Mouse (Mus musculus) G1E (cell line): ENCODE data around the gene Rundc1. TPM values are rescaled to one million over a fixed set of nuclear protein-coding genes. Genes with fewer than 3 reads are reported as not detected.
"Not testable (repeated sequence)": the region's sequence is repeated elsewhere in the genome, so short reads cannot be mapped to it uniquely, and the experiment has no call there.

ENCODE experiments used
- ATAC-seq: 2 replicates; pipeline ENCODE4 v1.8.0; 2016; ENCODE audit warnings: mild to moderate bottlenecking; ENCODE audit not compliant: insufficient number of reproducible peaks, poor library complexity, low FRiP score, severe bottlenecking; ENCODE audit errors: extremely low read depth
- DNase-seq: peaks from one replicate; pipeline ENCODE4 v3.0.0; 2012; ENCODE audit warnings: low spot score
- H3K27me3 ChIP-seq: 2 replicates; pipeline ENCODE4 v1.6.1; 2012; ENCODE audit warnings: mild to moderate bottlenecking, low read length, inconsistent platforms; ENCODE audit not compliant: insufficient read depth
- H3K36me3 ChIP-seq: replicated peaks from 2 replicates; pipeline ENCODE3; 2012; ENCODE audit warnings: mild to moderate bottlenecking, inconsistent platforms
- H3K4me1 ChIP-seq: 2 replicates; pipeline ENCODE4 v1.6.1; 2012; ENCODE audit warnings: low read depth, low read length, inconsistent platforms, mixed read lengths; ENCODE audit not compliant: insufficient read depth
- H3K4me3 ChIP-seq: 2 replicates; pipeline ENCODE4 v1.5.1; 2012; ENCODE audit warnings: low read depth, mild to moderate bottlenecking, inconsistent platforms, low read length, moderate library complexity, mixed read lengths
- H3K9me3 ChIP-seq: replicated peaks from 2 replicates; pipeline ENCODE4 v1.6.1; 2012; ENCODE audit warnings: inconsistent platforms
- CTCF ChIP-seq: IDR thresholded peaks from 2 replicates; pipeline ENCODE4 v1.5.1; 2012; ENCODE audit warnings: low read depth, low read length, inconsistent platforms, mixed read lengths
- GATA1 ChIP-seq: IDR thresholded peaks from 2 replicates; pipeline ENCODE4 v1.6.1; 2012; ENCODE audit warnings: borderline replicate concordance, low read length, inconsistent platforms, mixed read lengths
- GATA2 ChIP-seq: IDR thresholded peaks from 2 replicates; pipeline ENCODE4 v1.6.1; 2012; ENCODE audit warnings: low read depth, low read length, inconsistent platforms, borderline replicate concordance
- POLR2AphosphoS5 ChIP-seq: IDR thresholded peaks from 2 replicates; pipeline ENCODE4 v1.6.1; 2012; ENCODE audit warnings: low read depth, low read length, inconsistent platforms; ENCODE audit not compliant: insufficient replicate concordance
- TAL1 ChIP-seq: conservative IDR thresholded peaks from 2 replicates; pipeline ENCODE4 v1.6.1; 2012; ENCODE audit warnings: low read depth, low read length, inconsistent platforms, mixed read lengths
- polyA plus RNA-seq: library from polyadenylated mRNA; stranded (reverse); fragments of >175 nt; gene quantifications from 2 replicates; pipeline ENCODE4 v1.2.3, GENCODE M21; 2012
- total RNA-seq, 2 experiments: library from RNA; stranded (forward) in 1 of 2; stranded (reverse) in 1 of 2; fragments of 200-1000 nt in 1 of 2; fragments of >200 nt in 1 of 2; fragmentation: Nextera tagmentation in 1 of 2; gene quantifications; 2 replicates each; pipeline ENCODE4 v1.2.3; 2014 to 2017

Rundc1 gene
- total and polyA plus RNA-seq, 3 experiments, result 5.0 to 7.6 (median 7.2) TPM

- H3K4me3 ChIP-seq, result no peak overlapping the region
- TF ChIP-seq GATA1 (no peak), GATA2 (no peak), TAL1 (no peak), POLR2AphosphoS5 (no peak), CTCF (no peak)
- H3K27me3 ChIP-seq, result peaks cover 3% of the 10 kb centered on the region; the same call in 1 of the 2 replicates
- ATAC-seq (no peak), DNase-seq (no peak)
- peaks cover 67% of the 10 kb centered on the region for H3K4me1 ChIP-seq
- no peaks in the 10 kb centered on the region for H3K9me3 ChIP-seq
- peaks cover 29% of the 10 kb centered on the region for H3K36me3 ChIP-seq
These were observed 45.3 kb downstream of the Rundc1 start for GRCm38 (mm10) chr11:101470206-101470605.

DNA sequence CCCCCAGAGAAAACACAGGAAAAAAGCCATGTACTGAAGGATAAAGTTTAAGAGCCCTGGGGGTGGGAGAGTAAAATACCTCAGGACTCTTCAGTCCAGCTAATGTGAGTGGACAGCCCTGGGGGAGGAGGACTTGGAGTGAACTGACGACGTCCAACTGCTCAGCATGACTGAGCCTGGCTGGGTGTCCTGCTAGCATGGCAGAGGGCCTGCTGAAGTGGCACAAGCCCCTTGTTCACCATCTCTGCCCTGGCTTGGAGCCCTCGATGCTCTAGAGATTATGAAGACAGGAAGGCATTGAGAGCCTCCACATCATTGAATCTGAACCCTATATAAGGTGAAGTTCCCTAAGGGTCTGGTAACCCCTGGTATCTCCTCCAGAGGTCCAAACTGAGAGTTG is 47.0 kb downstream of the Rundc1 start:
- Histone ChIP-seq H3K4me1 (peaks cover 55% of the 10 kb centered on the region), H3K36me3 (peaks cover 29% of the 10 kb centered on the region), H3K27me3 (peaks cover 3% of the 10 kb centered on the region; the same call in 1 of the 2 replicates), H3K4me3 (no peak overlapping the region), H3K9me3 (no peaks in the 10 kb centered on the region)
- TF ChIP-seq TAL1, result no peak
- ATAC-seq (no peak), DNase-seq (no peak)

DNA sequence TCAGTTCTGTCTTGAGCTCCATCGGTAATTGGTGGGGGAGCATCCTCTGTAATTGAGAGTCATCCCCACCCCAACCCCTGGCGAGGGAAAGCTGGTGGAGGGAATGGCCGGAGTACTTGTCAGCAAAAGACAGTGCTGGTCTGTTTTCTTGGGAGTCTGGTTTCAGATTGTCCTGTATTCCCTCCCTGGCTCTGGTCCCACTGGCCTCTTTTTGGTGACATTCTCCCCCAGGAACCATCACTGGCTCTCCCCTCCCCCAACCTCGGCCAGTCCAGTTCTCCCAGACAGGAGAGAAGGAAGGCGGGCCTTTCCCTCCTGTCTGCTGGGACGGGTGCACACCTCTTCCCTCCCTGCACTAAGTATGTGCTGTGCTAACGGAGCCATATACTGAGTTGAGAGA is 47.5 kb downstream of the Rundc1 start:
- H3K4me1 ChIP-seq, result peaks cover 54% of the 10 kb centered on the region
- peaks cover 3% of the 10 kb centered on the region; the same call in 1 of the 2 replicates for H3K27me3 ChIP-seq
- no peak overlapping the region for H3K4me3 ChIP-seq
- no peaks in the 10 kb centered on the region for H3K9me3 ChIP-seq
- peaks cover 29% of the 10 kb centered on the region for H3K36me3 ChIP-seq
- no peak for DNase-seq
- ATAC-seq, result no peak
- TF ChIP-seq GATA2 (no peak), TAL1 (no peak), POLR2AphosphoS5 (no peak), GATA1 (no peak), CTCF (no peak)

- DNase-seq, ATAC-seq, H3K9me3 ChIP-seq, H3K27me3 ChIP-seq, H3K4me3 ChIP-seq: not testable (repeated sequence)
- H3K36me3 ChIP-seq, result peaks cover 29% of the 10 kb centered on the region
- H3K4me1 ChIP-seq, result peaks cover 55% of the 10 kb centered on the region
These were observed 48.8 kb downstream of the Rundc1 start for GRCm38 (mm10) chr11:101473686-101474085.

- peaks cover 57% of the 10 kb centered on the region for H3K4me1 ChIP-seq
- ATAC-seq, result no peak
- TF ChIP-seq GATA2 (no peak), POLR2AphosphoS5 (no peak), TAL1 (no peak), GATA1 (no peak), CTCF (no peak)
- peaks cover 7% of the 10 kb centered on the region; the same call in 1 of the 2 replicates for H3K27me3 ChIP-seq
- H3K36me3 ChIP-seq, result peaks cover 29% of the 10 kb centered on the region
- H3K4me3 ChIP-seq, result no peak overlapping the region
- DNase-seq, result no peak
- no peaks in the 10 kb centered on the region for H3K9me3 ChIP-seq
These were observed 49.4 kb downstream of the Rundc1 start for GRCm38 (mm10) chr11:101474298-101474697.

DNA sequence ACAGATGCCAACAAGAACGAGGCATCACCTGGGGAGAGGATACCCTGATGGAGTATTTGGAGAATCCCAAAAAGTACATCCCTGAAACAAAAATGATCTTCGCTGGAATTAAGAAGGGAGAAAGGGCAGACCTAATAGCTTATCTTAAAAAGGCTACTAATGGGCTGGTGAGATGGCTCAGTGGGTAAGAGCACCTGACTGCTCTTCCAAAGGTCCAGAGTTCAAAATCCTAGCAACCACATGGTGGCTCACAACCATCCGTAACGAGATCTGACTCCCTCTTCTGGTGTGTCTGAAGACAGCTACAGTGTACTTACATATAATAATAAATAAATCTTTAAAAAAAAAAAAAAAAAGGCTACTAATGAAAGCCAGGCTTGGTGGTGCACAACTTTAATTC is 51.5 kb downstream of the Rundc1 start:
- not testable (repeated sequence) for ATAC-seq

GRCm38 (mm10) chr11:101477194-101477551 is 52.3 kb downstream of the Rundc1 start:
- ATAC-seq (no peak), DNase-seq (no peak)
- TF ChIP-seq POLR2AphosphoS5, result no peak
- TF ChIP-seq GATA2, result no peak
- TF ChIP-seq CTCF, result no peak
- peaks cover 4% of the 10 kb centered on the region for H3K36me3 ChIP-seq
- peaks cover 3% of the 10 kb centered on the region; the same call in 1 of the 2 replicates for H3K27me3 ChIP-seq
- no peaks in the 10 kb centered on the region for H3K9me3 ChIP-seq
- peaks cover 60% of the 10 kb centered on the region for H3K4me1 ChIP-seq
- no peak overlapping the region for H3K4me3 ChIP-seq

More for the DNA sequence above, 51.5 kb downstream of the Rundc1 start:
- Histone ChIP-seq H3K4me1 (peaks cover 62% of the 10 kb centered on the region), H3K36me3 (peaks cover 12% of the 10 kb centered on the region)
- H3K9me3 ChIP-seq, H3K4me3 ChIP-seq, DNase-seq, H3K27me3 ChIP-seq: not testable (repeated sequence)
